Mouse (Mus musculus) left cerebral cortex, adult 2 months (tissue): Measurements from ENCODE around the gene Zpr1. TPM values are rescaled to one million over a fixed set of nuclear protein-coding genes. Genes with fewer than 3 reads are reported as not detected.

Experiments used
- DNase-seq, 2 experiments: peaks; one replicate each; pipeline ENCODE4 v3.0.0; 2021 to 2022; ENCODE audit warnings: low spot score in 2 of 2, mixed read lengths in 1 of 2; ENCODE audit errors: extremely low spot score in 1 of 2
- H3K27ac ChIP-seq: fragments of 200-600 bp; 2 replicates; pipeline ENCODE4 v1.8.1; 2022
- H3K4me3 ChIP-seq: fragments of 200-600 bp; 2 replicates; pipeline ENCODE4 v1.8.1; 2022
- CTCF ChIP-seq: fragments of 200-600 bp; IDR thresholded peaks from 2 replicates; pipeline ENCODE4 v1.8.1; 2022; ENCODE audit warnings: antibody characterized with exemption, mild to moderate bottlenecking, moderate library complexity
- intact Hi-C: fragments of 180-260 bp; cut with DNase I; formaldehyde crosslinking; loops from one replicate; pipeline ENCODE4 v1.15.1; 2025
- long read RNA-seq, 2 experiments: library from polyadenylated mRNA; stranded (forward); transcript quantifications; one replicate each; pipeline ENCODE4 v2.0.0; 2021; ENCODE audit warnings: borderline mapping rate in 2 of 2
- total RNA-seq, 2 experiments: library from RNA; stranded (reverse); gene quantifications; 2 replicates each; pipeline ENCODE4 v1.2.3; 2021

Gene Zpr1
- total RNA-seq, result 10 to 100 TPM; 38.6 to 38.9 TPM
- long read RNA-seq, experiment 1, transcript Zpr1-206 (14 exons, 2,984 nt), result major isoform, 56 of 75 reads
- long read RNA-seq, experiment 1, partial matches to known transcripts, result 6 of 75 reads
- long read RNA-seq, experiment 1, other reads (novel, unspliced or antisense), result 13 of 75 reads
- long read RNA-seq, experiment 2, transcript Zpr1-206 (14 exons, 2,984 nt), result major isoform, 25 of 41 reads
- long read RNA-seq, experiment 2, partial matches to known transcripts, result 4 of 41 reads
- long read RNA-seq, experiment 2, other reads (novel, unspliced or antisense), result 12 of 41 reads

GRCm38 (mm10) chr9:46272677-46273454, at the start of gene Zpr1:
Zpr1 (plus strand) TSS chr9:46273064.
- intact Hi-C loops, result loop anchor here (1.0 kb wide), 1 partner anchor 9 kb away; no protein-coding TSS in a partner anchor
- peak; percentile 85 to 86 for DNase-seq
- peak; percentile 48 for TF ChIP-seq CTCF
- Histone ChIP-seq H3K27ac (peak within 1 kb of the TSS; percentile 63), H3K4me3 (peak within 1 kb of the TSS; percentile 57)

- intact Hi-C loops, result no loop called here
- TF ChIP-seq CTCF, result no peak
- Histone ChIP-seq H3K27ac (no peak overlapping the region), H3K4me3 (no peak overlapping the region)
- DNase-seq, result no peak
Measured at GRCm38 (mm10) chr9:46223090-46223489, 49.8 kb upstream of the Zpr1 start.

GRCm38 (mm10) chr9:46224101-46224500, 48.8 kb upstream of the Zpr1 start:
- intact Hi-C loops, result no loop called here
- Histone ChIP-seq H3K4me3 (no peak overlapping the region), H3K27ac (no peak overlapping the region)
- TF ChIP-seq CTCF, result no peak
- DNase-seq, result no peak

GRCm38 (mm10) chr9:46224945-46225660, 47.8 kb upstream of the Zpr1 start:
- no peak for DNase-seq
- Histone ChIP-seq H3K4me3 (no peak overlapping the region), H3K27ac (no peak overlapping the region)
- no peak for TF ChIP-seq CTCF
- intact Hi-C loops, result no loop called here

GRCm38 (mm10) chr9:46227064-46227614, 45.7 kb upstream of the Zpr1 start:
- intact Hi-C loops, result no loop called here
- no peak overlapping the region for H3K27ac ChIP-seq
- DNase-seq, result no peak
- no peak for TF ChIP-seq CTCF
- no peak overlapping the region for H3K4me3 ChIP-seq

- Histone ChIP-seq H3K27ac (no peak within 1 kb of the TSS), H3K4me3 (no peak within 1 kb of the TSS)
- TF ChIP-seq CTCF, result no peak
- no peak for DNase-seq
- intact Hi-C loops, result no loop called here
Measured at GRCm38 (mm10) chr9:46228491-46228890, 44.4 kb upstream of the Zpr1 start, which contains the start of gene Apoa1. Apoa1 (plus strand) TSS chr9:46228580.

GRCm38 (mm10) chr9:46229573-46230449, 43.1 kb upstream of the Zpr1 start:
- peak; percentile 90 for TF ChIP-seq CTCF
- intact Hi-C loops, result loop anchor here (1.0 kb wide), 1 partner anchor 245 kb away; no protein-coding TSS in a partner anchor
- Histone ChIP-seq H3K27ac (peak overlapping the region; percentile 78), H3K4me3 (peak overlapping the region; percentile 52)
- DNase-seq, result peak; percentile 87 to 90

- Histone ChIP-seq H3K4me3 (peak overlapping the region; percentile 52), H3K27ac (peak overlapping the region; percentile 78)
- no peak for DNase-seq
- no peak for TF ChIP-seq CTCF
- intact Hi-C loops, result loop anchor here (1.0 kb wide), 1 partner anchor 245 kb away; no protein-coding TSS in a partner anchor
Measured at GRCm38 (mm10) chr9:46230450-46230975, 42.4 kb upstream of the Zpr1 start.

GRCm38 (mm10) chr9:46235196-46235595, 37.7 kb upstream of the Zpr1 start:
- DNase-seq, result no peak
- Histone ChIP-seq H3K27ac (no peak overlapping the region), H3K4me3 (no peak overlapping the region)
- TF ChIP-seq CTCF, result no peak
- intact Hi-C loops, result no loop called here

GRCm38 (mm10) chr9:46235596-46235648, 37.4 kb upstream of the Zpr1 start, which contains the start of gene Apoc3:
Apoc3 (minus strand) TSS chr9:46235636.
- Histone ChIP-seq H3K4me3 (no peak within 1 kb of the TSS), H3K27ac (no peak within 1 kb of the TSS)
- no peak for DNase-seq
- no peak for TF ChIP-seq CTCF
- intact Hi-C loops, result no loop called here

GRCm38 (mm10) chr9:46235649-46236048, 37.2 kb upstream of the Zpr1 start:
- no peak for TF ChIP-seq CTCF
- no peak overlapping the region for H3K4me3 ChIP-seq
- intact Hi-C loops, result no loop called here
- no peak for DNase-seq
- no peak overlapping the region for H3K27ac ChIP-seq
